Mouse (Mus musculus) thymus, adult 18-20 months (tissue): ENCODE results near the gene Eefsec.

Source experiments
- DNase-seq, 2 experiments: peaks; one replicate each; pipeline ENCODE4 v3.0.0; 2022; ENCODE audit warnings: mixed read lengths in 2 of 2

Eefsec gene

DNA sequence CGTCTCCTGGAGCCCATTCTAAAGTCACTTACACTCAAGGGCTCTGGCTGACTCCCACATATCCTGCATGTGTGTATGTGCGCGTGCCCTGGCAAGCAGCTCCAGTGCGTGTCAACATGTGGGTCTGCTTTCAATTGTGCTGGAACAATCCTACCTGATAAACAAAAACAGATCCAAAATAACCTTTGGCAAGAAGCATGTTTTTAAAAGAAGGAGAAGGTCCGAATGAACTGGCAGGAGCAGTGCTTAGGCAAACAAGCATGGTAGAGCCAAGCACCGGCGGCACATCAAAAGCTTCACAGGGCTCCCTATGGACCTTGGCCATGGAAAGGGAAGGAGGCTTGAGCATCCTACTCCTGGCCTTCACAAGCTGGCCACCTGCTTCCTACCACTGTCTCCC, 105.6 kb downstream of the Eefsec start:
- DNase-seq = no peak

DNA sequence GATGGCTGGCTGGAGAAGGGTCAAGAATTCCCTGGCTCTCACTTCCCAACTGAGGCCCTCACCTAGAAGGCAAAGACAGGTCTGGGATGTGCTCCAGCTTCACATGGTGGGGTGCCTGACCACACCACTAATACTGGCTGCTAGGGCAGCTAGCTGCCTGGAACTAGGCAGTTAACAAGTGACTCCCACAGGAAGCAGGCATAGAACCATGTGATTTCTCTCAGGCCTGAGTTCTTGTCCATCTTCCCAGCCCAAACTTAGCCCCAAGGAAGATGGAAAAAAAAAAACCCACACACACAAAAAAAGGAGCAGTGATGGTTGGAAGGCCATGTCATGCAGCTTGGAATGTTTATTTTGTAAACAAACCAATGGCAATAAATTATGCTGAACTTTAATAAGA, 117.0 kb downstream of the Eefsec start:
- DNase-seq = no peak

DNA sequence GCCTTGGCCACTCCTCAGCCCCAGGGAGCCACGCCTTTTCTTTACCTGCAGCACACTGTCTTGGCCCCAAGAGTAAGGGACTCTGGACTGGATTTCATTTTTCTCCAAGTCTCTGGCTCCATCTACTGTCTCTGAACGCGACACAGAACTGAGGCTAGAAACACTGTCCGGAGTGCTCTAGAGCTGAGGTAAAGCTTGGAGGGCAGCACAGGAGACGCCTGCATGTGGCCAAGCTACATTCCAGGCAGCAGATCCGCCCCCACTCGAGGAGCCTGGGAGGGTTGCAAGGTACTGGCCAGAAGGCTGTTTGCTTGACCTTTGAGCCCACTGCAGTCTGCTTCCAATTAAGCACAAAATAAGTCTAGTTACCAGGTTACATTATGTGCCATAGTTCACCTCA, 124.5 kb downstream of the Eefsec start:
- no peak for DNase-seq

DNA sequence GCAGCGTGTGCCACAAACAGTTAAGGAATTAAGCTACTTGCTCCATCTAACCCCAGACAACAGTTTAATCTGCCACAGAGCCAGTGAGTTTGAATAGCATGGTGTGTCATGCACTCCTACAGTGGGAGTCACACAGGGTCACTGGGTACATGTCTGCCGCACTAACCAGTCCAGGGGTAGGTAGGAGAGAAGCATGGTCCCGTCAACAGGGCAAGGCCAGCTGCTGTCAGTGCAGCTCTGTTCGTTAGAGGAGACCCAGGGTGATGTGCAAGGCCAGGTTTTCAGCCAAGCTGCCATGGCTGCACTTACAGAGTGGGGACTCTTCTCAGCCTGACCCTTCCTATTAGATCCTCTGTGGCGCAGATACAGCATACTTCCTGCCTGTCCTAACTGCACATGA, 125.1 kb downstream of the Eefsec start:
- no peak for DNase-seq

DNA sequence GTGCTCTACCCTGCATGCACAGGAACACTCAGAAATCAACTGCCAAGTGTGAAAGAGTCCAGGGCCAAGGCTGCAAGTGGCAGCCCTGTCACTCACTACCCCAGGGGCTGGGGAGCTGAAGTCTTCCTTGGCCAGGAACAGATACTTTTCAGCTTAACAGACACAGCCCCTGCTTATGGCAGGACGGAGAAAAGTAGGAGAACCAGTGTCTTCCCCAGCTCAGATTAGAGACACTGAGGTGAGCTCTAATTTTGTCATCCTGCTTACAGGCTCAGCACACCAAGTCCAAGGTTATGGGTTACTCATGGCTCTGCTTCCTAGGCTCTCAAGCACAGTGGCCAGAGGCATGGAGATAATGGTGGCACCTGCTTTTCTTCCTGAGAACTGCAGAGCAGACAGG, 126.6 kb downstream of the Eefsec start:
- no peak for DNase-seq

DNA sequence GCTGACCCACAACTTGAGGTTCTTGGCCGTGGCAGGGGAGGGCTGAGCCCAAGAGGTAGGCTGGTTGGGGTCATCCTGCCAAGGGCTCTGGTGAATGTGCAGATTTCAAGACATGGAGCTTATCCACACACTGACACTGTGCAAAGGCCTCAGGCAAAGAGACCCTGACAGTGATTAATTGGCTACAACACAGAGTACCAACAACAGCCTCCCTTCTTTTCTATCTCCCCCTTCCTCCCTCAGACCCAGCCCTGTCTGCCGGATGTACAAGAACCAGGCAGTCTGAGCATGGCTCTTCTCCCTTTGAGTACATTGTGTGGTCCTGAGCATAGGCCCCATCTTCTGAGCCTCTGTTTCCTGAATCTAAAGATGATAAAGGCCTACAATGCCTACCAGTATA, 131.0 kb downstream of the Eefsec start:
- DNase-seq = no peak

DNA sequence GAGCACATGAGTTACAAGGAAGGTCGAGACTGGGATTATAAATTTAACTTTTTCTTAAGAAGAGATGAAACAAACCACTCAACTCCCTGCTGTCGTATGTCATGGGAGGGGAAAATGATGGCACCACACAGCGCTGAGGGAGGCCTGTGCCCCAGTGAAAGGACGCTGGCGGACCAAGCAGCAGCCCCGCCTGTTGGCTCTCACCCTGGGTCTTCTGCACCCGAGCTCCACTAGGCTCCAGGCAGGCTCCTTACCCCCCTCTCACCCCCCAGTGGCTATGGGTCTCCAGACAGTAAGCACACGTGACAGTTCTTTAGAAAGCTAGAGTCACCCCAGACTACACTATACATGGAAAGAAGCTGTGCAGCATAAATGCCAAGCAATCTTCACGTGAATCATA, 132.4 kb downstream of the Eefsec start:
- DNase-seq = no peak

DNA sequence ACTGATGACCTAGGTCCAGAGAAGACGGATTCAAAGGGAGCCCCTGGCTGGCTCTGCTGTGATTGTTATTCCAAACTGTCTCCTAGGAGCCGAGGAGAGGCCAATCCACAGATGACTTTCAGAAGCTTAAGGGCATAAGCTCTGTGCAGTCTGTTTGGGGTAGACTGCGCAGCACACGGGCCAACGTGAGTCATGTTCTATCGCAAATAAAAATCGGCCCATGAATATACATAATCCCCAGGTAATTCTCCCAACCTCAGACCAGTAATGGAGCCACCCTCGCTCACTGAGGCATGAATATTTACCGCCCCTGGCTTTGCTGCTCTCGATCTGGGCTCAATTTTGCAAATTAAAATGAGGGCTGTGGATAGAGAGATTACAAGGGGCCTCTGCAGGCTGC, 134.7 kb downstream of the Eefsec start:
- no peak for DNase-seq

DNA sequence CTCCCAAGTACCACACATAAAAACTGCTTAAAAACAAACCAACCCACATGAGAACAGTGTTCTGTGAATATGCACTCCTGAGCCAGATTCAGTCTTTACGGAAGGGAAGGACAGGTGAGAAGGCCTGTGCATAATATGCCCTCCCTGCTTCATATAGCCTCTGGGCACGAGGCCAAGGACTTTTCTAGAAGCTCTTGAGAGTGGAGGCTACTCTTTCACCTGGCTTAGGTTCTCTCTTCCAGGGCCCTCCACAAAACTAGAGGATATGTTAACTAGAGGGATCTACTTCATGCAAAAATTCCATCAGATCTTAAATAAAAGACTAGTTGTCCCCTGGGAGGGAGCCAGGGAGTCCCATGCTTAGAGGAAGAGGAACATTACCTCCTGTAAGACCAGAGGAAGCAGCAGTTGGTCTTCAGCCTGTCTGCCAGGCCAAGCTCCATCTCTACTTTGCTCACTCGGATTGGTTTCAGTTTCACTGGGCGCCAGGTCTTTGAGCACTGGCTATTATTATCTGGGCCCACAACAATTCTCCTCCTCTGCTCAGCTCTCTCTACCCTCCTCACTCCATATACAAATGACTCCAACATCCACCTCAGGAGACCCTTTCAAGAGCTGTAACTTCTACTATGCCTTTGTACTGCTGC, 140.1 kb downstream of the Eefsec start:
- DNase-seq = no peak

DNA sequence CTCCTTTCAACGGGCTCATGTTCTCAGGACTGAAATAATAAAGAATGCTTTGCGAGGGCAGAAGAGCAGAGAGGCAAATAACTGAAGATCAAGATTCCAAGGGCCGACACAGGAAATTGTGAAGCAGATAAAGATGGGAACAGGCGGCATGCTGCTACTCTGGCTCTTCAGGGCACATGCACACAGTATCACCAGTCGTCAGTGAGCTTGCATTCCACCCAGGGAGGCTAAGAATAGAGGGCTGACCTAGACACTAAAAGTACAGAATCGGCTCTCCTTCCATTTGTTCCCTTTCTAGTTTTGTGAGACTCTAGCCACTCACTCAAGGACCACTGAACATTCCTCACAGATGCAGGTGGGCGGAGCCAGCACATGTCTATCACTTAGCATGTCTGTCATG, 145.1 kb downstream of the Eefsec start:
- no peak for DNase-seq

DNA sequence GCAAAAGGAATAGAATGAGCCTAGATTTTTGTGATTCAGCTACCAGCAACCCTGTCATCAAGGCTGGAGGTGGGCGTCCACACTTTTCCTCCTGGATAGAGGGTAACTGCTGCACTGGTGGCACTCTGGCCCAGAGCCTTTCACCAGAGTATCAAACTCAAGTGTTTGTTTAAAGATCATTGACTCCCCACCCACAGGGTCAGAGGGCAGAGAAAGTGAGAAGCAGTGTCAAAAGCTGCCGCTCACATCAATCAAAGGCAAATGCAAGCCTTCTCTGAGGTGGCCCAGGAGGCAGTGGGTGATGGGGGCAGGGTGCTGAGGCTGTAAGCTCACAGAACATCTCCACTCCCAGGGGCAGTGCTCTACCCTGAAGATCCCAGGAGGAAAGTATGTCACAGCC, 146.8 kb downstream of the Eefsec start:
- DNase-seq = no peak

DNA sequence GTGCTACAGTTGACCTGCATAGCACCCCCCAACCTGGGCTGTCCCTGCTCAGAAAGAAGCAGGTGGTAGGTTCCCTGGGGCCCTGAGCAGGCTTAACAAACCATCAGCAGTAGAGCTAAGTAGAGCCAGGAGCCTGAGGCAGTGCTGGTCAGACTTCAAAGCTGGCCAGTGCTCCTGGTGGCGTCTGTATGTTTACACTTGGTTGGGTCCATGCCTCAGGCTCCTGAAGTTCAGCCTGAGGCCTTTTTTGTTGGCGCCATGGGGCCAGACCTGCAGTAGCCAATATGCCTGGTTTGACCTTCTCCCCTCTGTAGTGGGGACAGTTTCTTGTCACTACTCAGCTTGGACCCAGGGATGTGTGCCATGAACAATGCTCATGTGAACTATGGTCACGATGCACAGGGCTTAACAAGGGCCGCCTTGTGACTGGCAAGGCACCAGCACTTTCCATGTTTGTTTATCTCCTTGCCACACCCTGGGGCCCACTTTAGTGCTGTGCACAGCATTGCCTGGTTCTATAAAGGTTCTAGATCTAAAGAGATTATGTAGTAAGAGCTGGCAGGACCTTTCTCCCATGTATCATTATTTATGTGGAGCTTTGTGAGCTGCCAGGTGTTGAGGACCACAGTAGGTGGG, 153.9 kb downstream of the Eefsec start:
- no peak for DNase-seq

DNA sequence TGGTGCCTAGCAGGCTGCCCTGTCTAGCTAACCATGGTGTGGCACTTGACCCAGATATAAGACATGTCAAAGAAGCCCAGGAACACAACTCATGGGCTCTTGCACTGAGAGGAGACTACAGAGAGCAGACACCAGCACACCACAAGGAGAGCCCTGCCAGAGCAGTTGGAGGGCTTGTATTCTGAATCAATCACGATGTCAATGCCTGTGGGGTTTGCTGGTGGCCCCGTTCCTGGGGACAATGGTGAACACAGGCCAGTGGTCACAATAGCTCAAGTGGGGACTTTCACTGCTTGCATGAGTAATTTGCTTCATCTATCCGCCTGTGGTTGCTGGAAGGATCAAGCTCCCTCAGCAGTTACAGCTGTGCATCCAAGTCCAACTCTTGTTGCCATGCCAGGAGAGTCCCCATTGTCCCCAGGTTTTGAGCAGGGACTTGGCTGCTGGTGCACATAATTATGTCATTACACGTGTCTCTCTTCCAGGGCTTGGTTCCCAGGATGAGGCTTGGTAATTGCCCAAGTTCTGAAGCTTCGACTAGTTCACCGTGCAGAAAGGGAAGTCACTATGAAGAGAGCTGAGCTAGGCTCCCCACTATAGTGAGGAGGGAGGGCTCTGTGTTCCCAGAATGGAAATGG, 156.1 kb downstream of the Eefsec start:
- no peak for DNase-seq

DNA sequence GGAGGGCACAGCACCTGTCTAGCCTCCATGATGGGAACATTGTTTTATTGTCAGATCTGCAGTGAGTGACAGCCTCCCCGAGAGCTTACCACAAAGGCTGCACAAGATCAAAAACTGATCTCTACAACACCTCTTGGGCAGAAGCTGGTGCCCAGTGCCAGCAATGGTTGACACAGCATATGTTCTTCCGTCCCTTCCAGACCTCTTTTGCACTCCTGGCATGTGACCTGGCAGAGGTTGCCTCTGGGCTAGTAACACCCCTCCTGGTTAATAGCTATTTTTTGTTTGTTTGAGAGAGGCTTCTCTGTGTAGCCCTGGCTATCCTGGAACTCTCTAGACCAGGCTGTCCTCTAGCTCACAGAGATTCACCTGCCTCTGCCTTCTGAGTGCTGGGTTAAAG, 168.2 kb downstream of the Eefsec start:
- no peak for DNase-seq

DNA sequence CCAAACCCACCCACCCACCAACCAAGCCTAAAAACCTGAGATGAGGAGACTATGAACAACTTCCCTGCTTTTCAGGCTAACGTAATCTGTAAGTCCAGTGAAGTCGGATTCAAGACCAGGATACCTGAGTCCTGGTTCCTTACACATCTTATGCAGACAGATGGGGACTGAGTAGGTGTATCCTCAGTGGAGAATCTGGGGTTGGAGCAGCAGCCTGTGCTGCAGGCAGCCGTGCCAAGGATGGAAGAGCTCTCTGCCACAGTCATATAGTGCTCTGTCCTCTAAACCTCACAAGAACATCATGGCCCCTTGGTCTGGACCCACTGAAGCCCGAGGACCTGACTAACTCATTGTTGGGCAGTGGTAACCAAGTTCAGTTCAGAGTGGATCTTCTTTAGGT, 169.1 kb downstream of the Eefsec start:
- DNase-seq = no peak

DNA sequence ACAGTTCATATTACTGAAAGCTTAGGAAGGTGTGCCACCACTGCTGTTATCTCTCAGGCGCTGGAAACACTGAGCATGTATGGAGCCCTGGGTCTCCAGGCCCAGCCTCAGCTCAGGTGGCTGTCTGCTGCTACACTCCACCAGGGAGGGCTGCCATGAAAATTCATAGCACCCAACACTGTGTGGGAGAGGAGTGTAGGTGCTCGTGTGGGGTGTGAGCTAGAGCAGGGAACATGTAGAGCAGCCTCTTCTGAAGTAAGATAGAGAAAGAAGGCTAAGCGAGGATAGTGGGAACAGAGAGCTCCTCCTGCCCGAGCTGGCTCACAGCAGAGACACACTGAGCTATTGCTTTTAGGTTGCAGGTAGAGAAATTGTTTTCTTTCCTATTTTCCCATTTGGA, 170.1 kb downstream of the Eefsec start:
- no peak for DNase-seq

DNA sequence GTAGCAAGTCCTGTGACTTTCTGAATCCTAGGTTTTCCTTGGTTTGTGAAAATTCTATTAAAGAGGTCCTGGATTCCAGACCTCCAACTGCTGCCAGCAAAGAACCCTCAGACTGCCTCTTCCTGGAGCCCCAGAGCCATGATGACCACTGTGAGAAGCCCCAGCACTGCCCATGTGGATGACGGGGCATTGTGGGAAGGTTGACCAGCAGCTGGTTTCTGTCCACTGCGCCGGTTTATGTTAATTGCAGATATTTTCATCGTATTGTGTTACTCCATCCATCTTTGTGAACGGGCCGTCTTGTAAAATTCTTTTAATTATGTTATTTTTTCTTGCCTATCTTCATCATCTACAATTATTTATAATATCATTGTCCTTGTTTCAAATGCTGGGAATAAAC, 171.7 kb downstream of the Eefsec start:
- DNase-seq = no peak

DNA sequence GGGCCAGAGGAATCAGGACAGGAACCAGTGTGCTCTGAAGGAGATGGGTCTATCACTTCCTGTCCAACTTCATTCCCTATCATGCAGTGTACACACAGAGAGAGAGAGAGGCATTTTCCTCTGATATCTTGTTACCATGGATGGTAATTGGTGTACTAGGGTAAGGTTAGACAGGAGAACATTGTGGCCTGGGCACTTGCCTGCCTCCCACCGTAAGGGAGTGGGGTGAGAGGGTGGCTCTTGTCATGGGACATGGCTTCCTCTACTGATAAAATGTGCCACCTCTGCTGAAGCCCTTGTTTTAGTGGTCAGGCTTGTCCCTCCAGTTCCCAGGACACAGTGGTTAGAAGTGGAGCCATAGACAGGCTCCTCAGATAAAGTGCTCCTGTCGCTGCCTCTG, 178.4 kb downstream of the Eefsec start:
- no peak for DNase-seq

DNA sequence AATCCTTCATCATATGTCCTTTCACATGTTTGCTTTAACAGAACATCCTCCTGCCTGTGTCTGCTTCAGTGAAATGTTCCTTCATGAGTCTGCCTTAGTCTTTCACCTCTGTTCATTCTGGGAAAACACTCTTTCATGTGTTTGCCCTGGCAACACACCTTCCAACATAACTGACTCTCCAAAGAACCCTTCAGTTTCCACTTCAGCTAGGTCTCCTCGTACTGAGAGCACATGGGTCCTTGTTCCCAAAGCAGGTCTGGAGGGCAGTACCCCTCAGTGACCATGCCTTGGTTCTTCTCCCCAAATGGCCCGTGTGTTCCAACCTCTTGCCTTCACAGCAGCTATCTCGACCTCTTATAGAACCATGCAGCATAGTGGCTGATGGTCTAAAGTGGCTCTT, 179.3 kb downstream of the Eefsec start:
- DNase-seq = no peak

DNA sequence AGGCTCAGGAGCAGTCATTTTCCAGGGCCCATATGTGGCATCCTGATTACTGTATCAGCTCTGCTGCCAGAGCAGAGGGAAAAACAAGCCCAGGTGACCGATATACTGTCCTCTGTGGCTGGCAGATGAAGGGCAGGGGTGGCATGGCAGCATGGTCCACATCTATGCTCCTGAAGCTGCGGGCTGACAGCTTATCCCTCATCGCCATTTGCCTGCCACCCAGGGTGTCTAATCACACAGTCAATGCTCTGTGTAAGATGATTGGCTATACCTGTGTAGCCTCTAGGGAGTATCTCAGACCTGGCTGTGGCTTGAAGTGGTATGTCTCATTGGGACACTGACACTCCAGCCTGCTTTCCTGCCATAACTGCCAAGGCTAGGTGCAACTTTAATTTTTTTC, 180.3 kb downstream of the Eefsec start:
- no peak for DNase-seq

DNA sequence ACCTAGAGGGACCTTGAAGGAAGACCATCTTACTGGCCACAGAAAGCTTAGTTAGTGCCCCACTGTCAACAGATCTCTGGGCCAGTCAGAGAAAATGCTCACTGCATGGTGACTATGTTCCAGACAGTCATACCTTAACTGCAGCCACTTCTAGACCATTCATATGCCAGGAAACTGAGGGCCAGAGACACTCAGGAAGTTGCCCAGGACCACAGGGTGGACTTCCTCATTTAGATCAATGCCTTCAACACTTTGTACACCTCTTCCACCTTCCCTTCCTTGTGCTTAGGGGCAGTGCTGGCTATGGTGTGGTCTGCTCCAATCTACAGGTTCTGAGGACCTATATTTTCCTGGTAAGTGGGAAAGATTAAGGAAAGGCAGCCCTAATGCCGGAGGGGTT, 181.0 kb downstream of the Eefsec start:
- no peak for DNase-seq

DNA sequence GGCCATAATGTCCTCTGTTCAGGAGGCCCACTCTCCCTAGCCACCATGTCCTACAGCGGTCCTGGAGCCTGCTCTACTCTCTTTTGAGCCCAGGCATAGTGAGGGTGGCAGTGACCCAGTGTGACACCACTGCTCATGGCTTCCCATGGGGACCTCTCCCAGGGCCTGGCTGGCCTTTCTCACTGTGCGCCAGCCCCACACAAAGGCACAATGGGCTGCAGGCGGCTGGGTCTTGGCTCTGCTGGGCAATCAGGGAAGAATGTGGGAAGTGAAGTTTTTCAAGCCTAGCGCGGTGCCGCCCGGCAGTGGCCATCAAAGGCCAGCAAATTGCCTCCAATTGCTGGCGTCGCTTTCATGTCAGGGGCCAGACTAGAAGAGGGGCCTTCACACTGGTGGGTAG, 184.2 kb downstream of the Eefsec start:
- DNase-seq = no peak

DNA sequence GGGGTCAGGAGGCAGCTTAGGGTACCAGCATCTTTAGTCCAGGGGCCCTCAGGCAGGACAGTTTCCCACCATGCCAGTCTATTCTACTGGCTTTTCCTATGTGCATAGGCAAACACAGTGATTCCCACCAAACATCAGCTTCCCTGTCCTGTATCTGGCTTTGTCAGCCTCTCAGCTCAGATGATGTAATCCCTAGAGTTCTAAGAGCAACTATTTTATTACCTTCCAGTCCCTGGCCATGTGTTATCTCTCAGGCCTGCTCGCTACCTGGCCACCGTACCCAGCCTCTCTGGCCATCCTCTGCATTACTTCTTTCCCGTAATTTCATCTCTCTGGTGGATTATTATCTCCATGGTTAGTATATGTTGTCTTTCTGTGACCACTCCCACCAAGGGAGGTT, 185.7 kb downstream of the Eefsec start:
- no peak for DNase-seq

DNA sequence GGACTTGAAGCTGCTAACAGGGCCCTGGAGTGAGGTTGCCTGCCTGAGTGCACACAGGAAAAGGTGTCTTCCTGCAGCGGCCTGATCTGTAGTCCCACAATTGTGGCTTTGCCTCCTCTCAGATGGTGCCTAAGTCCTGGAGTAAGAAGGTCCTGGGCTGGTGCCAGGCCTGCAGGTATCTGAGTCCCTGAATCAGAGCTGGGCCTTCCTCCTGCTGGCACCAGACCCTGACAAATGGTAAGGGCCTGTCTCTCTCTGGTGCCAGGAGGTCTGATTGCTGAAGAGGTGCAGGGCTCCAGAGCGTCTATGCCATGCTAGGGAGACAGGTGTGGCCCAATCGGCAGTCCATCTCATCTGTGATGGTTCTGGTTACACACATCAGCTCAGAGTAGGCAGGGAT, 186.7 kb downstream of the Eefsec start:
- DNase-seq = no peak

DNA sequence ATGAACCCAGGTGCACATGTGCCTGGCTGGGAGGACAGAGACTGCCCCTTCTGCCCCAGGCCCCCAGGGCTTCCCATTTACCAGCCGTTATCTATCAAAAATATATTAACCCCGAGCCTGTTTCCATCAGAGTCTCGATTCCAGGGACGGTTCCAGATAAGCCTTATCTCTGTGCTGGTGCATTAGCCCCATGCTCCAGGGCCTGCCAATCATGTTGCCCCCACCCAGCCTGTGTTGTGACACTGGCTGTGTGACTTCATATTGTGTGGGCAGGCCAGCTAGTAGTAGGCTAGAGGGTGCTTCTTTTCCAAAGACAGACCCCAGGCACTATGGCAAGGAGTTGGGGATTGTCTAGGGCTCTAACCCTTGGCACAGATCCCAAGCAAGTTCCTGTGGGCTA, 190.9 kb downstream of the Eefsec start:
- DNase-seq = no peak
